Mouse (Mus musculus): ENCODE measurements around the gene Atp13a3. TPM values are rescaled to one million over a fixed set of nuclear protein-coding genes. Genes with fewer than 3 reads are reported as not detected.
"Not testable (repeated sequence)": the region's sequence is repeated elsewhere in the genome, so short reads cannot be mapped to it uniquely, and the experiment has no call there.

The Atp13a3 gene
- polyA plus RNA-seq (2014; fragmentation: Nextera tagmentation; extraction: Ambion mirVana) = 22.6 and 23.0 TPM in 2 replicates

DNA sequence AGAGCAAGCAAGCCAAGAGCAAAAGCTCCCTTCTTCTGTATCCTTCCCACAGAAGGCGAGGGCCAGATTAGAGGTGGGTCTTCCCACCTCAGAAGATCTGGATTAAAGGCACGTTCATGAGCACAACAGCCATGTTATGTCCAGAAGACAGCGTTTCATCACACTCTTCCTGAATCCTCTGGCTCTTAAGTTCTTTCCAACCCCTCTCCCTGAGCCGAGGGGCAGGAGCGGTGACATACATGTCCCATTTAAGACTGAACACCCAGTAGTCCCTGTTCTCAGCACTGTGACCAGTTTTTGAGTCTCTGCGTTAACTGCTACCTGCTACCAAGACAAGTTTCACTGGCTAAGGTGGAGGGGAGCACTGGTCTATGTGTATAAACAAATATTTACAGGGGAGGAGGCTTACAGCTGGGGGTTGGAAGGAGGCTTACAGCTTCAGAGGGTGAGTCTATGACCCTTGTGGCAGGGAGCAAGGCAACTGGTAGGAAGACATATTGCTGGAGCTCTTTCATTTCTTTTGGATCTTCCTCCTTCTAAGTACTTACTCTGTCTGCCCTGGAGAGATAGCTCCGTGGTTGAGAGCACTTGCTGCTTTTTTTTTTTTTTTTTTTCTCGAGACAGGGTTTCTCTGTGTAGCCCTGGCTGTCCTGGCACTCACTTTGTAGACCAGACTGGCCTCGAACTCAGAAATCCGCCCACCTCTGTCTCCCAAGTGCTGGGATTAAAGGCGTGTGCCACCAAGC is at the start of gene Atp13a3:
Gene Atp13a3, minus strand, starts transcription at position 51 of the 746 bp plus-strand sequence.
- DNase-seq (ENCODE audit: low spot score) = no peak
- H3K4me3 ChIP-seq (ENCODE audit: low read depth, low read length) = no peak within 1 kb of the TSS
- H3K9me3 ChIP-seq (ENCODE audit: control insufficient read depth, low read length) = no peaks in the 10 kb centered on the region
- H3K4me1 ChIP-seq (replicated peaks; ENCODE audit: control insufficient read depth, insufficient read depth, low read length) = peaks cover 14% of the 10 kb centered on the region
- no peak within 1 kb of the TSS for H3K9ac ChIP-seq (ENCODE audit: low read depth, low read length)
- no peak for ATAC-seq (replicated peaks; ENCODE audit: low FRiP score)
- no peak within 1 kb of the TSS for H3K27ac ChIP-seq (ENCODE audit: low read depth, low read length)
- no peak within 1 kb of the TSS for H3K4me2 ChIP-seq
- no peaks in the 10 kb centered on the region for H3K27me3 ChIP-seq (replicated peaks; ENCODE audit: control insufficient read depth, insufficient read depth, low read length)
- H3K36me3 ChIP-seq (ENCODE audit: control insufficient read depth, insufficient read depth, low read length) = no peaks in the 10 kb centered on the region
- 69% methylated on average over 11 of the region's 11 CpGs for WGBS

DNA sequence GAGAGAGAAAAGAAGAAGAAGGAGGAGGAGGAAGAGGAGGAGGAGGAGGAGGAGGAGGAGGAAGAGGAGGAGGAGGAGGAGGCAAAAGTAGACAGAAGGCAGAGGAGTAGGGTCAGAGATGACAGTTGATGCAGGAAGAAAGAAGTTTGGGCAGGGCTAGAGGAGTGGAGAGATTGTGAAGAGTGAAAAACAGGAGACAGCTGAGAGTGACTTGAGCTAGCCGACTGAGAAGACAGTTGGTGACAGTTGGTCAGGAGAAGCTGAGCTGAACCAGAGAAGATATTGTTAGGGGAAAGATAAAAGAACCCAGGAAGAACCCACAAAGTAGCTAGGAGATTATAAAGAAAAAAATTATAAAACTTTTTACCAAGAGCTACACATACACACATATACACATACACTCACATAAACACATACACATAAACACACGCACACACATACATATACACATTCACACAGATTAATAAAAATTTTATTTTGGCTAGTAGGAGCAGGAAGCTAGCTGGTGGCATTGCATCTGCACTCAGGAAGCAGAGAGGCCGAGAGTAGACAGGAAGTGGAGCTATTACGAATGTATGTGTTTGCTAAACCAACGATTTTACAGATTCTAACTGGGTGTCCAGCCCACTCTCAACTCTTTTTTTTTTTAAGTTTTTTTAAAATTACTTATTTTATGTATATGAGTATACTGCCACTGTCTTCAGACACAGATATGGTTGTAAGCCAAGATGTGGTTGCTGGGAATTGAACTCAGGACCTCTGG is 47.6 kb upstream of the Atp13a3 start:
- Histone ChIP-seq H3K4me3 (ENCODE audit: low read depth, low read length) (no peak overlapping the region), H3K27ac (ENCODE audit: low read depth, low read length) (peak overlapping the region; percentile 83), H3K9me3 (ENCODE audit: control insufficient read depth, low read length) (0 out of 2 replicates have a peak, but pooled peaks cover 3% of the 10 kb centered on the region), H3K4me1 (replicated peaks; ENCODE audit: control insufficient read depth, insufficient read depth, low read length) (peaks cover 21% of the 10 kb centered on the region), H3K36me3 (ENCODE audit: control insufficient read depth, insufficient read depth, low read length) (no peaks in the 10 kb centered on the region), H3K27me3 (replicated peaks; ENCODE audit: control insufficient read depth, insufficient read depth, low read length) (no peaks in the 10 kb centered on the region), H3K9ac (ENCODE audit: low read depth, low read length) (peak overlapping the region; percentile 13; the same call in 1 of the 2 replicates), H3K4me2 (peak overlapping the region; percentile 6)
- WGBS = 48% methylated on average over 5 of the region's 5 CpGs
- no peak for DNase-seq (ENCODE audit: low spot score)
- ATAC-seq (replicated peaks; ENCODE audit: low FRiP score) = peak; percentile 72

DNA sequence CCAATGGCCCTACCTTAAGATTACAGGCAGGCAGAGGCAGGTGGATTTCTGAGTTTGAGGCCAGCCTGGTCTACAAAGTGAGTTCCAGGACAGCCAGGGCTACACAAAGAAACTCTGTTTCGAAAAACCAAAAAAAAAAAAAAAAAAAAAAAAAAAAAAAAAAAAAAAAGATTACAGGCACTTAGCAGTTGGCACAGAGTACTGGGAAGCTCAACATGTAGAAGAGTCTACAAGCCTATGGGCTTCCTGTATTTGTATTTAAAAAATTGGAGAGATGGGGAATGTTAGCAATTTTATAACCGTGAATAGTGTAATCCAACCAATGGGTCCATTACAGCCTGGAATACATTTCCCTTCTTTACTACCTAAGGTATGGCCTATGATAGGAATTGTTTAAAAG is 45.4 kb upstream of the Atp13a3 start:
- not testable (repeated sequence) for H3K9ac ChIP-seq (ENCODE audit: low read depth, low read length); H3K9me3 ChIP-seq (ENCODE audit: control insufficient read depth, low read length); H3K27ac ChIP-seq (ENCODE audit: low read depth, low read length); H3K36me3 ChIP-seq (ENCODE audit: control insufficient read depth, insufficient read depth, low read length); H3K27me3 ChIP-seq (replicated peaks; ENCODE audit: control insufficient read depth, insufficient read depth, low read length); H3K4me3 ChIP-seq (ENCODE audit: low read depth, low read length); H3K4me2 ChIP-seq; ATAC-seq (replicated peaks; ENCODE audit: low FRiP score); DNase-seq (ENCODE audit: low spot score)
- WGBS = 85% methylated on average over 2 of the region's 2 CpGs
- peaks cover 15% of the 10 kb centered on the region for H3K4me1 ChIP-seq (replicated peaks; ENCODE audit: control insufficient read depth, insufficient read depth, low read length)

DNA sequence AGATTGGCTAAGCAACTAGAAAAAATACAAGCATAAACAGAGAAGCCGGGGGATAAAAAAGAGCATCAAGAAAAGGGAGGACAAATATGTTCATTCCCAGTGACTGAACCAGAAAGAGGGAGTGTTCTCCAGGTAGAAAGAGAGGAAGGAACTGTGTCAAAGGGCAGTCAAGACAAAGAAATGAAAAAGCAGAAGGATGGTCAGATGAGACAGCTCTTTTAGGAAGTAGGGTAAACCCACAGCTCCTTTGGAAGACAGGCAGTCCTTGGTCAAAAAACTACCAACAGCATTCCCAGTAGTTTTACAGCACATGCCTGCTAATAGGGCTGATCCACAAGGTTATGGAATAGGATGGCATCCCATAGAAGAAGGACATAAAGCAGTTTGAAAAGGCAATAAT is 43.2 kb upstream of the Atp13a3 start:
- peaks cover 11% of the 10 kb centered on the region; the same call in 1 of the 2 replicates for H3K4me1 ChIP-seq (replicated peaks; ENCODE audit: control insufficient read depth, insufficient read depth, low read length)
- H3K4me2 ChIP-seq = no peak overlapping the region
- ATAC-seq (replicated peaks; ENCODE audit: low FRiP score) (no peak), DNase-seq (ENCODE audit: low spot score) (no peak)
- no peaks in the 10 kb centered on the region for H3K27me3 ChIP-seq (replicated peaks; ENCODE audit: control insufficient read depth, insufficient read depth, low read length)
- no peak overlapping the region; the same call in 1 of the 2 replicates for H3K27ac ChIP-seq (ENCODE audit: low read depth, low read length)
- no peak overlapping the region for H3K4me3 ChIP-seq (ENCODE audit: low read depth, low read length)
- no peak overlapping the region for H3K9ac ChIP-seq (ENCODE audit: low read depth, low read length)
- 76% methylated on average over 1 of the region's 1 CpGs for WGBS
- 0 out of 2 replicates have a peak, but pooled peaks cover 3% of the 10 kb centered on the region for H3K9me3 ChIP-seq (ENCODE audit: control insufficient read depth, low read length)
- no peaks in the 10 kb centered on the region for H3K36me3 ChIP-seq (ENCODE audit: control insufficient read depth, insufficient read depth, low read length)

DNA sequence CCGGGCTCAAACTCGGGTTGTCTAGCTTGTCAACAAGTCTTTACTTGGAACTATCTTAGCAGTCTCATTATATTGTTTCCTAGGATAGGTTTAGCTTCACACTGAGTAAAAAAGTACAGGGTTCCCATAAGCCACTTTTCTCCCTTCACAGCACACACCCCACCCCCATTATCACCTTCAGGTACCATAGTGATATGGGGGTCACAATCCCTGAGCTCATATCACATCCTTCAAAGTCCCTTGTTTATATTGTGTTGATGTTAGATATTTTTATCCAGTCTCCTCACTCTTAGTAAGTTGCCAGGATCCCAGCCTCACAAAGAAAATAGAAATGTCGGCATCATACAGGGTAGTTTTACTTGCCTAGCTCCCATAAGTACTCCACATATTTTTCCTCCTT is 42.4 kb upstream of the Atp13a3 start:
- ATAC-seq (replicated peaks; ENCODE audit: low FRiP score) (peak; percentile 84), DNase-seq (ENCODE audit: low spot score) (no peak)
- H3K36me3 ChIP-seq (ENCODE audit: control insufficient read depth, insufficient read depth, low read length) = no peaks in the 10 kb centered on the region
- no peaks in the 10 kb centered on the region for H3K27me3 ChIP-seq (replicated peaks; ENCODE audit: control insufficient read depth, insufficient read depth, low read length)
- 65% methylated on average over 3 of the region's 3 CpGs for WGBS
- H3K27ac ChIP-seq (ENCODE audit: low read depth, low read length) = no peak overlapping the region; the same call in 1 of the 2 replicates
- H3K4me1 ChIP-seq (replicated peaks; ENCODE audit: control insufficient read depth, insufficient read depth, low read length) = peaks cover 8% of the 10 kb centered on the region; the same call in 1 of the 2 replicates
- no peak overlapping the region for H3K4me2 ChIP-seq
- H3K9ac ChIP-seq (ENCODE audit: low read depth, low read length) = no peak overlapping the region
- 0 out of 2 replicates have a peak, but pooled peaks cover 3% of the 10 kb centered on the region for H3K9me3 ChIP-seq (ENCODE audit: control insufficient read depth, low read length)
- H3K4me3 ChIP-seq (ENCODE audit: low read depth, low read length) = no peak overlapping the region

DNA sequence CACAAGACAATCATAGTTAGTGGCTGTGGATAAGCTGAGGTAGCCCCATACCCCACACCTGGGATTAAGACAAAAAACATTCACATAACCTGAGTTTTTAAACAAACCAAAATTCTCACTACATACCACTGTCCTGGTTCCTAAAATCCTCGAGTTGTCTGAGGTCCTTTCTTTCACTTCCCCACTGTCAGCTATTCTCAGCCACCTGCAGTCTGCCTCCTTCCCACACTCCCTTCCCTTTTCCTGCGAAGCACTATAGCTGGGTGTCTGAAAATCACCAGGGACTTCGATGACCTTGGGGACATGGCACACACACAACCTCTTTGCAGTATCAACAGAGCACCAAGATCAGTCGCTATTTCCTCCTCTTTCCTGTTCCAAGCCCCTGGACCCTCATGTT is 41.9 kb upstream of the Atp13a3 start:
- H3K9me3 ChIP-seq (ENCODE audit: control insufficient read depth, low read length) = 0 out of 2 replicates have a peak, but pooled peaks cover 3% of the 10 kb centered on the region
- 0 out of 2 replicates have a peak, but pooled peaks have one; percentile 19 for ATAC-seq (replicated peaks; ENCODE audit: low FRiP score)
- WGBS = 50% methylated on average over 4 of the region's 4 CpGs
- no peaks in the 10 kb centered on the region for H3K36me3 ChIP-seq (ENCODE audit: control insufficient read depth, insufficient read depth, low read length)
- no peak overlapping the region for H3K4me2 ChIP-seq
- H3K4me3 ChIP-seq (ENCODE audit: low read depth, low read length) = no peak overlapping the region
- no peak overlapping the region; the same call in 1 of the 2 replicates for H3K27ac ChIP-seq (ENCODE audit: low read depth, low read length)
- DNase-seq (ENCODE audit: low spot score) = no peak
- peaks cover 8% of the 10 kb centered on the region; the same call in 1 of the 2 replicates for H3K4me1 ChIP-seq (replicated peaks; ENCODE audit: control insufficient read depth, insufficient read depth, low read length)
- H3K27me3 ChIP-seq (replicated peaks; ENCODE audit: control insufficient read depth, insufficient read depth, low read length) = no peaks in the 10 kb centered on the region
- peak overlapping the region; percentile 15; the same call in 1 of the 2 replicates for H3K9ac ChIP-seq (ENCODE audit: low read depth, low read length)

DNA sequence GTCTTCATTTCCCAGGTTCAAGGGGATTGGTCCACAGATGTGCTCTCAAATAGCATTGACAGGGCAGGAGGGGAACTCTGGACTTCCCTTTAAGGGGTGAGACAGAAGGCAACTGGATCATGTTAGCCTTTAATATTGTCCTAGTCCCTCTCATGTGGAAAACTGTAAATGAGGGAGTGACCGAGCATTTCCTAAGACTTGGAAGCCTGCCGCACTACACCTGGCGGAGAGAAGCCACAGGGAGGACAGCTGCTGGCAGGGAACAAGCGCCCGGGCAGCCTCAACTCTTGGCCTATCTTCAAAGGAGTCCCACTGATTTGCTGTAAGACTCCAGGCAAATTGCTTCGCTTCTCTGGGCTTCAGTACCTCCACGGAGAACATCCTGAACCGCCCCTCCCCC is 37.6 kb upstream of the Atp13a3 start:
- Histone ChIP-seq H3K4me3 (ENCODE audit: low read depth, low read length) (no peak overlapping the region), H3K4me2 (no peak overlapping the region), H3K36me3 (ENCODE audit: control insufficient read depth, insufficient read depth, low read length) (no peaks in the 10 kb centered on the region), H3K9me3 (ENCODE audit: control insufficient read depth, low read length) (no peaks in the 10 kb centered on the region), H3K27ac (ENCODE audit: low read depth, low read length) (no peak overlapping the region), H3K4me1 (replicated peaks; ENCODE audit: control insufficient read depth, insufficient read depth, low read length) (peaks cover 8% of the 10 kb centered on the region; the same call in 1 of the 2 replicates), H3K9ac (ENCODE audit: low read depth, low read length) (no peak overlapping the region), H3K27me3 (replicated peaks; ENCODE audit: control insufficient read depth, insufficient read depth, low read length) (no peaks in the 10 kb centered on the region)
- no peak for ATAC-seq (replicated peaks; ENCODE audit: low FRiP score)
- DNase-seq (ENCODE audit: low spot score) = no peak
- WGBS = 64% methylated on average over 8 of the region's 8 CpGs

DNA sequence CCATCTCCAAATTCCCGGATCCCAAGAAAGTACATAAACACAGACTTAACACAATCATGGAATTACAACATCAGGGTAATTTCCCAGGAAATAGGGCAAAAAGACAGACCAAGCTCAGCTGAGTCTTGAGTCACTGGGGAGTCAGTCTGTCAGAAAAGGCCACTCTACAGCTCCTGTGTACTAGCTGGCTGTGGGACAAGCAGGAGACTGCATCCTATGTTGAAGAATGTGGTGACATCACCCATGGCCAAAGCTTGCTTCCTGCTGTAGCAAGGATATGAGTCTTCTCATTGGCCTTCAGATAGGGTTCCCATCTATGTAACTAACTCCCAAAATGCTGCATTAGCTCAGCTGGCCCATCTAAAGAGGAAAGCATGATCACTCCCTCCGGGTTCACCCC is 36.7 kb upstream of the Atp13a3 start:
- no peak for DNase-seq (ENCODE audit: low spot score)
- ATAC-seq (replicated peaks; ENCODE audit: low FRiP score) = no peak

More for the DNA sequence above, 36.7 kb upstream of the Atp13a3 start:
- H3K27ac ChIP-seq (ENCODE audit: low read depth, low read length) = no peak overlapping the region
- no peak overlapping the region for H3K4me3 ChIP-seq (ENCODE audit: low read depth, low read length)
- peaks cover 3% of the 10 kb centered on the region; the same call in 1 of the 2 replicates for H3K4me1 ChIP-seq (replicated peaks; ENCODE audit: control insufficient read depth, insufficient read depth, low read length)
- WGBS = 85% methylated on average over 2 of the region's 2 CpGs
- no peak overlapping the region for H3K9ac ChIP-seq (ENCODE audit: low read depth, low read length)
- H3K36me3 ChIP-seq (ENCODE audit: control insufficient read depth, insufficient read depth, low read length) = no peaks in the 10 kb centered on the region
- H3K9me3 ChIP-seq (ENCODE audit: control insufficient read depth, low read length) = no peaks in the 10 kb centered on the region
- H3K27me3 ChIP-seq (replicated peaks; ENCODE audit: control insufficient read depth, insufficient read depth, low read length) = no peaks in the 10 kb centered on the region
- no peak overlapping the region for H3K4me2 ChIP-seq

Measured in liver, embryonic 11.5 days (tissue).